Mouse (Mus musculus): ENCODE results near the gene Alox12.

GRCm38 (mm10) chr11:70214856-70215209 is 40.3 kb downstream of the Alox12 start:
- TF ChIP-seq CTCF (IDR thresholded peaks at IDR 0.05 in 2 of 3, conservative IDR thresholded peaks at IDR 0.05 in 1 of 3; ENCODE audit: control insufficient read depth in 1 of 3, insufficient read depth in 1 of 3, low read depth in 2 of 3, low read length in 3 of 3, poor library complexity in 1 of 3, severe bottlenecking in 1 of 3) (no peak), ELF1 (IDR thresholded peaks at IDR 0.05; ENCODE audit: low read depth, low read length) (no peak)
